Mouse (Mus musculus): ENCODE results near the gene Arhgef19.

- TF ChIP-seq CTCF (IDR thresholded peaks at IDR 0.05; ENCODE audit: low read depth) (no peak), EP300 (optimal IDR thresholded peaks at IDR 0.05) (no peak)
Observed at GRCm38 (mm10) chr4:141240617-141241016, 1.3 kb downstream of the Arhgef19 start.
